Mouse (Mus musculus) CH12.LX (cell line): ENCODE measurements around the gene Gm37419. TPM values are rescaled to one million over a fixed set of nuclear protein-coding genes. Genes with fewer than 3 reads are reported as not detected.

ENCODE experiments used
- DNase-seq: peaks from one replicate; pipeline ENCODE4 v3.0.0-alpha.2; 2013; ENCODE audit errors: extremely low read depth
- H3K27ac ChIP-seq: 2 replicates; pipeline ENCODE4 v1.5.1; 2012; ENCODE audit warnings: low read depth, mild to moderate bottlenecking, control low read depth, moderate library complexity; ENCODE audit not compliant: insufficient read depth
- H3K27me3 ChIP-seq: replicated peaks from 2 replicates; pipeline ENCODE3; 2012; ENCODE audit warnings: inconsistent platforms
- H3K36me3 ChIP-seq, 2 experiments: replicated peaks in 1 of 2; 2 replicates each; pipeline versions ENCODE3 to v1.6.1; 2012; ENCODE audit warnings: inconsistent platforms in 1 of 2, low read length in 1 of 2, mild to moderate bottlenecking in 1 of 2, mixed read lengths in 1 of 2, moderate library complexity in 1 of 2; ENCODE audit not compliant: control insufficient read depth in 1 of 2, insufficient read depth in 1 of 2
- H3K4me1 ChIP-seq, 2 experiments: 2 replicates each; pipeline ENCODE4 v1.6.1; 2012; ENCODE audit warnings: inconsistent platforms in 1 of 2, moderate library complexity in 1 of 2; ENCODE audit not compliant: insufficient read depth in 2 of 2, control insufficient read depth in 1 of 2
- H3K4me2 ChIP-seq: 2 replicates; pipeline ENCODE4 v1.6.1; 2012; ENCODE audit warnings: low read depth, mild to moderate bottlenecking, control low read depth; ENCODE audit not compliant: poor library complexity, insufficient read depth, severe bottlenecking
- H3K4me3 ChIP-seq, 3 experiments: fragments of 150-350 bp in 1 of 3; sonication (generic) in 1 of 3; replicated peaks in 1 of 3; 2 replicates each; pipeline versions ENCODE3 to v1.5.1; 2011 to 2012; ENCODE audit warnings: low read depth in 2 of 3, low read length in 2 of 3, mild to moderate bottlenecking in 2 of 3, moderate library complexity in 2 of 3, control low read depth in 1 of 3, improper control_type of control experiment in 1 of 3, inconsistent platforms in 1 of 3, mixed read lengths in 1 of 3; ENCODE audit not compliant: poor library complexity in 1 of 3
- H3K79me2 ChIP-seq: replicated peaks from 2 replicates; pipeline ENCODE4 v1.6.1; 2012; ENCODE audit warnings: mild to moderate bottlenecking, moderate library complexity; ENCODE audit not compliant: control insufficient read depth, poor library complexity, insufficient read depth, severe bottlenecking; ENCODE audit errors: extremely low read depth
- H3K9ac ChIP-seq: 2 replicates; pipeline ENCODE4 v1.6.1; 2012; ENCODE audit warnings: low read depth, mild to moderate bottlenecking, control low read depth, moderate library complexity; ENCODE audit not compliant: insufficient read depth
- H3K9me3 ChIP-seq: replicated peaks from 2 replicates; pipeline ENCODE3; 2012; ENCODE audit warnings: low read length, inconsistent platforms, mixed read lengths
- BHLHE40 ChIP-seq: IDR thresholded peaks from 2 replicates; pipeline ENCODE4 v1.6.1; 2011; ENCODE audit warnings: mild to moderate bottlenecking, low read depth, low read length, improper control_type of control experiment
- CTCF ChIP-seq, 2 experiments: IDR thresholded peaks in 1 of 2; conservative IDR thresholded peaks in 1 of 2; 2 replicates each; pipeline ENCODE4 v1.5.1; 2011 to 2012; ENCODE audit warnings: low read depth in 2 of 2, low read length in 2 of 2, improper control_type of control experiment in 1 of 2, inconsistent platforms in 1 of 2, mild to moderate bottlenecking in 1 of 2, moderate library complexity in 1 of 2
- PAX5 ChIP-seq: IDR thresholded peaks from 2 replicates; pipeline ENCODE4 v1.6.1; 2012; ENCODE audit warnings: low read length, inconsistent platforms, mixed read lengths
- RAD21 ChIP-seq: IDR thresholded peaks from 2 replicates; pipeline ENCODE4 v1.6.1; 2011; ENCODE audit warnings: low read depth, mild to moderate bottlenecking, low read length, improper control_type of control experiment, moderate library complexity
- SMC3 ChIP-seq: IDR thresholded peaks from 2 replicates; pipeline ENCODE4 v1.6.1; 2011; ENCODE audit warnings: low read depth, low read length, improper control_type of control experiment
- USF2 ChIP-seq: conservative IDR thresholded peaks from 2 replicates; pipeline ENCODE4 v1.6.1; 2011; ENCODE audit warnings: low read depth, low read length, improper control_type of control experiment
- ZMIZ1 ChIP-seq: IDR thresholded peaks from 2 replicates; pipeline ENCODE4 v1.6.1; 2012; ENCODE audit warnings: low read depth, mild to moderate bottlenecking, inconsistent platforms, low read length, improper control_type of control experiment
- dilution Hi-C: fragments of 300-500 bp; cut with MboI; formaldehyde crosslinking; loops from 2 replicates; pipeline ENCODE4 v1.14.3; 2020; ENCODE audit warnings: low sequenced_read_pairs; ENCODE audit not compliant: extremely low pct_unique_long_range_greater_than_20kb, extremely low pct_ligation_motif_present
- in situ Hi-C: fragments of 300-500 bp; cut with MboI; formaldehyde crosslinking; loops from 3 replicates; pipeline ENCODE4 v1.14.3; 2019; ENCODE audit warnings: low sequenced_read_pairs, low pct_ligation_motif_present, low pct_unique_long_range_greater_than_20kb, mixed read lengths
- polyA plus RNA-seq: library from polyadenylated mRNA; unstranded; fragments of >175 nt; gene quantifications from 2 replicates; pipeline ENCODE4 v1.2.1, GENCODE M21; 2012; ENCODE audit warnings: low read depth; ENCODE audit not compliant: insufficient read length
- total RNA-seq, 2 experiments: library from RNA; depleted of rRNA; stranded (reverse); fragments of 300-350 nt in 1 of 2; fragments of >200 nt in 1 of 2; gene quantifications; 2 replicates each; pipeline ENCODE4 v1.2.3; 2012 to 2014

The Gm37419 gene
- total and polyA plus RNA-seq, 3 experiments = not detected

DNA sequence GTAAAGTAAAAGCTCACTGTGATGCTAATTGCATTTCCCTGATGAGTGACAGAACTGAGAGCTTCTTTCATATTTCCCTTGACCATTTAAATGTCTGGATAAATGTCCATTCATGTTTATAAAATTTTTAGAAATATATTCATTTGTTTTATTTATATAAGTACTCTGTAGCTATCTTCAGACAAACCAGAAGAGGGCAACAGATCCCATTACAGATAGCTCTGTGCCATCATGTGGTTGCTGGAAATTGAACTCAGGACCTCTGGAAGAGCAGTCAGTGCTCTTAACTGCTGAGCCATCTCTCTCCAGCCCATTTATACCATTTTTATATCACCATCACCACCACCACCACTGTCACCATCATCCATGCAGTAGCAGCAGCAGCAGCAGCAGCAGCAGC, 29.3 kb upstream of the Gm37419 start:
- H3K4me3 ChIP-seq = no peak overlapping the region
- DNase-seq = no peak
- no peaks in the 10 kb centered on the region for H3K27me3 ChIP-seq
- no peak overlapping the region for H3K27ac ChIP-seq
- H3K79me2 ChIP-seq = no peaks in the 10 kb centered on the region
- in situ Hi-C loops (no loop called here), dilution Hi-C loops (no loop called here)
- H3K4me2 ChIP-seq = no peak overlapping the region
- TF ChIP-seq USF2 (no peak), CTCF (conservative IDR thresholded peaks at IDR 0.05 in 1 of 2, IDR thresholded peaks at IDR 0.05 in 1 of 2; ENCODE audit: low read depth in 2 of 2, low read length in 2 of 2) (peak in 1 of 2 experiments; percentile 32; a peak in 1 of 4 replicates)
- H3K36me3 ChIP-seq = no peaks in the 10 kb centered on the region
- H3K9ac ChIP-seq = no peak overlapping the region
- peaks cover 0 to 12% of the 10 kb centered on the region in 2 experiments; a peak in 3 of 4 replicates for H3K4me1 ChIP-seq
- H3K9me3 ChIP-seq = no peaks in the 10 kb centered on the region

DNA sequence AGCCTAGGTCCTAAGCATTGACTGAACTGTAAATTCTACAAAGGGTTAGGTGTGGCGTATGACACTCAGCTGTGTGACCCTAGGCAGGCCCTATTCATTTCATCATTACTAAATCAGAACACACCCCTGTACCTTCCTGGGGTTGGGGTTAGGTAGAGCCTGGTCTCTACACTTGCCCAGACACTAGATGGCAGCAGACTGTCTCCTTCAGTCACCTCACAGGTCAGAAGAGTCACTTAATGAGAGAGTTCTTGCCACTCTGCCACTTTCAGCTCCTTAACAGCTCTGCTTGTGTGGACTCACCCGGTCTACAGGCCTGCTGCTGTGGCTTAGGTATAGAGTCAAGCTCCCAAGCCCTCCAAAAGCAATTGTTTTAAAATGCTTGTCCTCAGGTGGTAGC, 25.9 kb upstream of the Gm37419 start:
- Histone ChIP-seq H3K27me3 (no peaks in the 10 kb centered on the region), H3K27ac (no peak overlapping the region), H3K4me3 (no peak overlapping the region), H3K36me3 (no peaks in the 10 kb centered on the region), H3K4me1 (peaks cover 0 to 12% of the 10 kb centered on the region in 2 experiments; a peak in 3 of 4 replicates), H3K9ac (no peak overlapping the region), H3K4me2 (no peak overlapping the region), H3K79me2 (no peaks in the 10 kb centered on the region), H3K9me3 (no peaks in the 10 kb centered on the region)
- dilution Hi-C loops = no loop called here
- peak; percentile 31; the same call in 1 of the 2 replicates for TF ChIP-seq SMC3
- peak; percentile 67 to 68 for TF ChIP-seq CTCF (conservative IDR thresholded peaks at IDR 0.05 in 1 of 2, IDR thresholded peaks at IDR 0.05 in 1 of 2; ENCODE audit: low read depth in 2 of 2, low read length in 2 of 2)
- TF ChIP-seq PAX5 = no peak
- peak; percentile 48 for TF ChIP-seq RAD21
- no peak for DNase-seq
- in situ Hi-C loops = no loop called here

DNA sequence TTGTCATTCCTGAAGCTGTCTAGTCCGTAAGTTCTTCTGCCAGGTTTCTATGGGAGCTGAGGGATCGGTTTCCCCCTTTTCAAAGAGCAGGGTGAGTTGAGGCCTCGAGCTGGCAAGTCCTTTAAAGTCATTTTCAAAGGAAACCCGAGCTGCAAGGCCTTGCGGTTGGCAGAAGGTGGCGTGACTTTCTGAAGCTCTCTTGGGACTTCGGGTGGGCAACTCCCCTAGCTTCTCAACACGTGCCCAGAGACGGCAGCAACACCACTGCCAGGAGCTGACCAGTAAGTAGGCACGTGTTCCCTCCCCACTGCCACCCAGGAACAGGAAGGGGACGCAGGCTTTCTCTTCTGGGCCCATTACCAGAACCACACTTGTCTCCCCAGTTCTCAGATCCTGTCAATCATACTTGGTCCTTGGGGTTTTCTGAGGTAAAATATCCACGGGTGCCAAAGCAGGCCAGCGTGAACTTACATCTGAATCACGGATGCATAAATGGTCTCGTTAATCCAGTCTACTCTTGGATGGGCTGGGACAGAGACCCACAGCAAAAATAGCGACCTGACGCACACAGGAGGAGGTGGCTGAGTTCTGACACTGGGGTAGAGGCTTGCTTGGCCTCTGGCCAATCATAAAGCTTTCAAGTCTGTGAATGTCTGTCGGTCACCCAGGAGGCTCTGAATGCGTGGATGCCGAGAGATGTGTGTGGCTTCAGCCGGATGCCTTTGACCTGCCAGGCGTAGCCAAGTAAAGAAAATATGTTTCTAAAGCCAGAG, 24.2 kb upstream of the Gm37419 start:
- Histone ChIP-seq H3K9ac (no peak overlapping the region), H3K27ac (no peak overlapping the region), H3K79me2 (no peaks in the 10 kb centered on the region), H3K4me2 (no peak overlapping the region), H3K36me3 (peaks cover 0 to 5% of the 10 kb centered on the region in 2 experiments), H3K9me3 (no peaks in the 10 kb centered on the region), H3K4me3 (no peak overlapping the region), H3K4me1 (peaks cover 0 to 9% of the 10 kb centered on the region in 2 experiments; a peak in 3 of 4 replicates), H3K27me3 (no peaks in the 10 kb centered on the region)
- dilution Hi-C loops (no loop called here), in situ Hi-C loops (no loop called here)
- TF ChIP-seq RAD21 = no peak
- TF ChIP-seq ZMIZ1 = no peak
- peak; percentile 81 for TF ChIP-seq BHLHE40
- DNase-seq = no peak
